Mouse (Mus musculus): ENCODE measurements around the gene Med13l. TPM values are rescaled to one million over a fixed set of nuclear protein-coding genes. Genes with fewer than 3 reads are reported as not detected.
"Not testable (repeated sequence)": the region's sequence is repeated elsewhere in the genome, so short reads cannot be mapped to it uniquely, and the experiment has no call there.

Gene Med13l
- polyA plus RNA-seq, 1 experiment from 2014 or later, result 18.2 TPM

GRCm38 (mm10) chr5:118652611-118653010 is 92.1 kb downstream of the Med13l start:
- Histone ChIP-seq H3K4me3 (no peak overlapping the region), H3K4me2 (replicated peaks) (no peak overlapping the region), H3K27me3 (no peaks in the 10 kb centered on the region), H3K9me3 (no peaks in the 10 kb centered on the region), H3K36me3 (no peaks in the 10 kb centered on the region), H3K9ac (no peak overlapping the region), H3K4me1 (peaks cover 46% of the 10 kb centered on the region), H3K27ac (no peak overlapping the region)
- WGBS, result 87% methylated on average over 8 of the region's 8 CpGs
- no peak for ATAC-seq (ENCODE audit: insufficient number of reproducible peaks, insufficient read depth, low FRiP score, low TSS enrichment)

DNA sequence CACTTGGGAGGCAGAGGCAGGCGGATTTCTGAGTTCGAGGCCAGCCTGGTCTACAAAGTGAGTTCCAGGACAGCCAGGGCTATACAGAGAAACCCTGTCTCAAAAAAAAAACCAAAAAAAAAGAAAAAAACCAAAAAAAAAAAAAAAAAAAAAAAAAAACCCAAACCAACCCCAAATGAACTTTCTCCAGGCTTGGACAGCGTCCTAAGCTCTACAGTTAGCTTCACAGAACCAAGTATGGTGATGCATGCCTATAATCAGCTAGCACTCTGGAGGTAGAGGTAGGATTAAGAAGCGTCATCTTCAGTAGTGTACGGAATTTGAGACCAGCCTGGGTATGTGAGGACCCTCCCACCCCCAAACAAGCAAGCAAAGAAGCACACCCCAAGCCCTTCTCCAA is 92.6 kb downstream of the Med13l start:
- H3K9me3 ChIP-seq; H3K4me2 ChIP-seq (replicated peaks); H3K36me3 ChIP-seq; H3K4me3 ChIP-seq; ATAC-seq (ENCODE audit: insufficient number of reproducible peaks, insufficient read depth, low FRiP score, low TSS enrichment); H3K27ac ChIP-seq; H3K27me3 ChIP-seq; H3K9ac ChIP-seq: not testable (repeated sequence)
- 87% methylated on average over 5 of the region's 5 CpGs for WGBS
- H3K4me1 ChIP-seq, result peaks cover 42% of the 10 kb centered on the region

DNA sequence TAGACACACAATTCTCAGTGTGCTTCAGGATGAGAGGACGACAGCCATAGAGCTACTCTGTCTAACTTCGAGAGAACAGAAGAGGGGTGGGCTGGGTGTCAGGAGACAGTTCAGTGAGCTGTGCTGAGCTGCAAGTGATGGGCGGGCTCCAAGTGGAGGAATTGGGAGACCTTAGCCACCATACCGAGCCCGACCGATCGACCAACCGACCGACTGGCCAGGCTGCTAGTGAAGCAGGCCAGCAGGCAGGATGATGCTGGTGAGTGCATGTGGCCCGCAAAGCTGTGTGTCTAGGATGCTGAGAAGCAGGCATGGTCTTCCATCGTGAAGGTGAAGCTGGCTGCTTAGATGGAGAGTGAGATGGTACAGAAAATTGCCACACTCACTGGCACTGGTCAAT is 94.1 kb downstream of the Med13l start:
- Histone ChIP-seq H3K4me2 (replicated peaks) (no peak overlapping the region), H3K9me3 (no peaks in the 10 kb centered on the region), H3K9ac (no peak overlapping the region), H3K27ac (no peak overlapping the region), H3K27me3 (no peaks in the 10 kb centered on the region), H3K36me3 (no peaks in the 10 kb centered on the region), H3K4me3 (no peak overlapping the region), H3K4me1 (peaks cover 48% of the 10 kb centered on the region)
- WGBS, result 81% methylated on average over 11 of the region's 11 CpGs
- no peak for ATAC-seq (ENCODE audit: insufficient number of reproducible peaks, insufficient read depth, low FRiP score, low TSS enrichment)

DNA sequence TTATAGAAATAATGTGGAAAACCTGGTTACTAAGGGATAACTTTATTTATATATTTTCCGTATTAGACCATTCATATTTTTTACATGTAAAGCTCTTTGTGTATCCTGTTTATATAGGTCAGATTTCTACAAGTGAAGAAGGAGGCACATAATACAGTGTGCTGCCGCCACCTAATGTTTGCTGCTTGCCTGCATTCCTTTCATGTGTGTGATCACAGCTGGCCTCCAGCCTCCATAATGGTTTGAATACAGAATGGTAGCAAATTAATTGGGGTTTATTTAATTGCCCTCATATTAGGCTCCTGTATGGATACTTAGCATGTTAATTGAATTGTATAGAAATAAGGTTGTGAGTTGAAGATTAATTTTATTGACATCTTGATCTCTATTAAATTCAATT is 94.5 kb downstream of the Med13l start:
- H3K9me3 ChIP-seq, result no peaks in the 10 kb centered on the region
- H3K4me2 ChIP-seq (replicated peaks), result no peak overlapping the region
- 56% methylated on average over 2 of the region's 2 CpGs for WGBS
- H3K4me3 ChIP-seq, result no peak overlapping the region
- no peaks in the 10 kb centered on the region for H3K36me3 ChIP-seq
- H3K27me3 ChIP-seq, result no peaks in the 10 kb centered on the region
- ATAC-seq (ENCODE audit: insufficient number of reproducible peaks, insufficient read depth, low FRiP score, low TSS enrichment), result no peak
- no peak overlapping the region for H3K9ac ChIP-seq
- no peak overlapping the region for H3K27ac ChIP-seq
- peaks cover 47% of the 10 kb centered on the region for H3K4me1 ChIP-seq

DNA sequence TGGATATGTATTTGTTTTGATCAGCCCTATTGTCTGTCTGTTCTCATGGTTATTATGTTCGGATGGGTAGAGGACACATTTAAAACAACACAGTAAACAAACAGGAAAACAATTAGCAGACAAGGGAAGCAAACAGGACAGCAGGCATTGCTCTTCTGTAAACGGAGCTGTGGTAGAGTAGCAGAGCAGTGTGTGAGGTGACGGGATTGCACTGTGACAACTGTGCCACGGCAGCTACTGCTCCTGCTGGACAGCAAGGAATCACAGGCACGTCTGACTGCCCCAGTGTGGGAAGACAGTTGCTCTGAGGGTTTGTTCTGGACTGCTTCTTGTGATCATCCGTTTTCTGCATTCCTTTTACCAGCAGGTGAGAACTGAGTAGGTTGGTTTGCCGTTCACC is 94.9 kb downstream of the Med13l start:
- Histone ChIP-seq H3K9me3 (no peaks in the 10 kb centered on the region), H3K4me1 (peaks cover 43% of the 10 kb centered on the region), H3K4me2 (replicated peaks) (no peak overlapping the region), H3K27me3 (no peaks in the 10 kb centered on the region), H3K36me3 (no peaks in the 10 kb centered on the region), H3K4me3 (no peak overlapping the region), H3K27ac (no peak overlapping the region), H3K9ac (no peak overlapping the region)
- WGBS, result 69% methylated on average over 7 of the region's 7 CpGs
- no peak for ATAC-seq (ENCODE audit: insufficient number of reproducible peaks, insufficient read depth, low FRiP score, low TSS enrichment)

DNA sequence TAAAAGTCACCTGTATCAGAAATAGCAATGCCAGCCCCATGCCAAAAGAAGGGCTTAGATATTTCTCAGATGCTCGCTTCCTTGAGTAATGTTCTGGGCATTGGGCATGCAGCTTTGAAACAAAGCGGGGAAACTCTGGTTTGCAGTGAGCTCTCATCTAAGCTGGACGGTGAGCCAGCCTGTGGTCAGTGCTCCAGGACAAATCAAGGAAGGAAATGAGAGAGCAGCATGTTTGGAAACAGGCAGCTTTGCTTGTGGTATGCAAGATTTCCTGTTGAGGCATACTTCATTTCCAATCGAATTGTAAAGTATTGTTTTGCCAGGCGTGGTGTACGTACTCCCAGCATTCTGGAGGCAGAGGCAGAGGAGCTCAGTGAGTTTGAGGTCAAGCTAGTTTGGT is 95.5 kb downstream of the Med13l start:
- H3K4me3 ChIP-seq, result no peak overlapping the region
- no peaks in the 10 kb centered on the region for H3K27me3 ChIP-seq
- no peak overlapping the region for H3K4me2 ChIP-seq (replicated peaks)
- H3K36me3 ChIP-seq, result no peaks in the 10 kb centered on the region
- WGBS, result 80% methylated on average over 6 of the region's 6 CpGs
- no peak for ATAC-seq (ENCODE audit: insufficient number of reproducible peaks, insufficient read depth, low FRiP score, low TSS enrichment)
- H3K9me3 ChIP-seq, result no peaks in the 10 kb centered on the region
- H3K27ac ChIP-seq, result no peak overlapping the region
- H3K4me1 ChIP-seq, result peaks cover 38% of the 10 kb centered on the region
- H3K9ac ChIP-seq, result no peak overlapping the region

- WGBS, result 88% methylated on average over 7 of the region's 7 CpGs
- peaks cover 29% of the 10 kb centered on the region for H3K4me1 ChIP-seq
Observed at GRCm38 (mm10) chr5:118658256-118658837, 97.9 kb downstream of the Med13l start.

GRCm38 (mm10) chr5:118659713-118660112 is 99.2 kb downstream of the Med13l start:
- no peaks in the 10 kb centered on the region for H3K36me3 ChIP-seq
- H3K9ac ChIP-seq, result no peak overlapping the region
- no peak overlapping the region for H3K4me3 ChIP-seq
- H3K9me3 ChIP-seq, result no peaks in the 10 kb centered on the region
- H3K27me3 ChIP-seq, result no peaks in the 10 kb centered on the region
- peaks cover 17% of the 10 kb centered on the region for H3K4me1 ChIP-seq
- 75% methylated on average over 2 of the region's 2 CpGs for WGBS
- H3K4me2 ChIP-seq (replicated peaks), result no peak overlapping the region
- no peak for ATAC-seq (ENCODE audit: insufficient number of reproducible peaks, insufficient read depth, low FRiP score, low TSS enrichment)
- H3K27ac ChIP-seq, result no peak overlapping the region

More at GRCm38 (mm10) chr5:118658256-118658837, 97.9 kb downstream of the Med13l start:
- H3K9ac ChIP-seq, result no peak overlapping the region
- H3K36me3 ChIP-seq, result no peaks in the 10 kb centered on the region
- no peak overlapping the region for H3K4me2 ChIP-seq (replicated peaks)
- no peak overlapping the region for H3K4me3 ChIP-seq
- no peaks in the 10 kb centered on the region for H3K27me3 ChIP-seq
- no peak for ATAC-seq (ENCODE audit: insufficient number of reproducible peaks, insufficient read depth, low FRiP score, low TSS enrichment)
- no peak overlapping the region for H3K27ac ChIP-seq
- H3K9me3 ChIP-seq, result no peaks in the 10 kb centered on the region

- 84% methylated on average over 5 of the region's 5 CpGs for WGBS
- Histone ChIP-seq H3K9ac (no peak overlapping the region), H3K27me3 (no peaks in the 10 kb centered on the region), H3K4me1 (peaks cover 19% of the 10 kb centered on the region), H3K27ac (no peak overlapping the region), H3K9me3 (no peaks in the 10 kb centered on the region), H3K4me3 (no peak overlapping the region), H3K36me3 (no peaks in the 10 kb centered on the region), H3K4me2 (replicated peaks) (no peak overlapping the region)
- ATAC-seq (ENCODE audit: insufficient number of reproducible peaks, insufficient read depth, low FRiP score, low TSS enrichment), result no peak
Observed at GRCm38 (mm10) chr5:118661751-118662150, 101.3 kb downstream of the Med13l start.

- Histone ChIP-seq H3K9me3 (no peaks in the 10 kb centered on the region), H3K4me2 (replicated peaks) (no peak overlapping the region), H3K9ac (no peak overlapping the region), H3K36me3 (no peaks in the 10 kb centered on the region), H3K4me3 (no peak overlapping the region), H3K4me1 (peaks cover 34% of the 10 kb centered on the region), H3K27me3 (no peaks in the 10 kb centered on the region), H3K27ac (no peak overlapping the region)
- no peak for ATAC-seq (ENCODE audit: insufficient number of reproducible peaks, insufficient read depth, low FRiP score, low TSS enrichment)
- WGBS, result 71% methylated on average over 6 of the region's 6 CpGs
Observed at GRCm38 (mm10) chr5:118663999-118664398, 103.5 kb downstream of the Med13l start.

GRCm38 (mm10) chr5:118665023-118665422 is 104.5 kb downstream of the Med13l start:
- Histone ChIP-seq H3K9ac (no peak overlapping the region), H3K4me2 (replicated peaks) (no peak overlapping the region), H3K27ac (no peak overlapping the region), H3K27me3 (no peaks in the 10 kb centered on the region), H3K4me3 (no peak overlapping the region), H3K4me1 (peaks cover 36% of the 10 kb centered on the region), H3K36me3 (no peaks in the 10 kb centered on the region), H3K9me3 (no peaks in the 10 kb centered on the region)
- WGBS, result 82% methylated on average over 8 of the region's 8 CpGs
- ATAC-seq (ENCODE audit: insufficient number of reproducible peaks, insufficient read depth, low FRiP score, low TSS enrichment), result no peak

DNA sequence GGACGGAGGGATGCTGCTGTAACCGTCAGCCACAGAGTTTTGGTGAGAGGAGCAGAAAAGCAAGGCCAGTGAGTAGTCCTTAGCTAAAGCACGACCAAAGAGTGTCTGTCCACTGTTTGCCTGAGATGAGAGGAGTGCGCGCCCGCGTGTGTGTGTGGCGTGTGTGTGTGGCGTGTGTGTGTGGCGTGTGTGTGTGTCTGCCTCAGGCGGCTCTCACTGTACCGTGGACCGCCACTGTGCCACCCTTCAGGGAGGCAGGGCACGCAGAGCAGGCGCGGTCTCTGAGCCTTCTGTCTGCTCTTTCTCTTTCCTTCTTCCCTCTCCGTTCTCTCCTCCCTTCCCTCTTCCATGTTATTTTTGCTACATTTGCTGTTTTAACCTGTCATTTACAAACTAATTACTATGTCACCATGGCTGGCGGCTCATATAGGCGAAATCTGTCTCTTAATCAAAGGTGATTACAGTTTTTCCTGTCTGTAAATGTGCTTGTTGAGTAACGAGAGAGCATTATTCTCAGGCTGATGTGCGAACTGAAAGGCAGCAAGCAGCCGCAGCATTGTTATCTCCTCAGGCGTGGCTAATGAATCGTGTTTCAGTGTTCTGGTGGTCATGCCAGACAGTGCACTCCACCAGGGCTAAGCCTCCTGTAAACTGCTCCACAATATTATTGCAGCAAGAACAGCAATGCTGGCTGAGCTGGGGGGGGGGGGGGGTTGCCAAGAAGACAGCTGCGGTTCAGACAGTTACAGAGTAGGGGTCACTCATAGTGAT is 106.1 kb downstream of the Med13l start:
- Histone ChIP-seq H3K9ac (no peak overlapping the region), H3K27ac (peak overlapping the region; percentile 46), H3K4me3 (no peak overlapping the region), H3K36me3 (no peaks in the 10 kb centered on the region), H3K4me1 (peaks cover 38% of the 10 kb centered on the region), H3K9me3 (no peaks in the 10 kb centered on the region), H3K4me2 (replicated peaks) (peak overlapping the region; percentile 20), H3K27me3 (no peaks in the 10 kb centered on the region)
- 54% methylated on average over 25 of the region's 25 CpGs for WGBS
- ATAC-seq (ENCODE audit: insufficient number of reproducible peaks, insufficient read depth, low FRiP score, low TSS enrichment), result peak; percentile 82

All from embryonic facial prominence, embryonic 12.5 days (tissue).